Mouse (Mus musculus): ENCODE measurements around the gene Gm7792.
"Not testable (repeated sequence)": the region's sequence is repeated elsewhere in the genome, so short reads cannot be mapped to it uniquely, and the experiment has no call there.

The Gm7792 gene

DNA sequence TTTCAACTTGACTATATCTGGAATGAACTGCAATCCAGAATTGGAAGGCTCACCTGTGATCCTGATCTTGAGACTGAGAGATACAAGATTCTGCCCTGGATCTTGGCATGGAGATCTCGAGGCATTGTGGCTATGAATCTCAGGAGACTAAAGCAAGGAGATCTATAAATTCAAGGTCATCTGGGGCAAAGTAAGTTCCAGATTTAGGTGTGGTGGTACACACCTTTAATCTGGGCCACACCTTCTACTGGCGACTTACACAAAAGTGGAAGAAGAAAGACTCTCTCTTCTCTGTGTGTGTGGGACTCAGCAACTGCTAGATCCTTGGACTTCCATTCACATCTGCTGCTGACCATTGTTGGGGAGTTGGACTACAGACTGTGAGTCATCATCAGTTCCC lies at the start of gene Gm7792:
Gene Gm7792 (plus strand): TSS at position 301 of the 400 bp plus-strand sequence.
- not testable (repeated sequence) for DNase-seq (ENCODE audit: low spot score in 2 of 2)
